Mouse (Mus musculus) embryonic facial prominence, embryonic 10.5 days (tissue): Measurements from ENCODE around the gene Endou. TPM values are rescaled to one million over a fixed set of nuclear protein-coding genes. Genes with fewer than 3 reads are reported as not detected.
A peak's percentile ranks its signal among the peaks of the same experiment; 100 is the strongest.

Experiments used
- DNase-seq: peaks from one replicate; pipeline ENCODE4 v3.0.0-alpha.2; 2017; ENCODE audit warnings: low spot score
- H3K27ac ChIP-seq: fragments of 300-500 bp; sonication (generic); replicated peaks from 2 replicates; pipeline ENCODE4 v1.5.1; 2016; ENCODE audit warnings: mild to moderate bottlenecking
- H3K27me3 ChIP-seq: fragments of 300-500 bp; sonication (generic); replicated peaks from 2 replicates; pipeline ENCODE4 v1.6.1; 2016; ENCODE audit warnings: low read depth, mild to moderate bottlenecking; ENCODE audit not compliant: poor library complexity, severe bottlenecking
- H3K36me3 ChIP-seq: fragments of 300-500 bp; sonication (generic); replicated peaks from 2 replicates; pipeline ENCODE4 v1.6.1; 2016; ENCODE audit warnings: mild to moderate bottlenecking, moderate library complexity
- H3K4me1 ChIP-seq: fragments of 300-500 bp; sonication (generic); 2 replicates; pipeline ENCODE4 v1.6.1; 2016
- H3K4me3 ChIP-seq: fragments of 300-500 bp; sonication (generic); 2 replicates; pipeline ENCODE4 v1.5.1; 2016; ENCODE audit warnings: mild to moderate bottlenecking, moderate library complexity
- H3K9me3 ChIP-seq: fragments of 300-500 bp; sonication (generic); 2 replicates; pipeline ENCODE4 v1.6.1; 2016; ENCODE audit warnings: mild to moderate bottlenecking
- WGBS: fragments of 180-500 bp; shearing (Covaris S2); methylation state at CpG from one replicate; pipeline ENCODE4 v1.1.7; 2016; 5-methylcytosine and 5-hydroxymethylcytosine counted together
- polyA plus RNA-seq: library from polyadenylated mRNA; unstranded; fragments of >200 nt; fragmentation: Nextera tagmentation; extraction: Ambion mirVana; gene quantifications from 2 replicates; pipeline ENCODE4 v1.2.1, GENCODE M21; 2016

The Endou gene
- polyA plus RNA-seq, 1 experiment from 2014 or later: 0.06 TPM

DNA sequence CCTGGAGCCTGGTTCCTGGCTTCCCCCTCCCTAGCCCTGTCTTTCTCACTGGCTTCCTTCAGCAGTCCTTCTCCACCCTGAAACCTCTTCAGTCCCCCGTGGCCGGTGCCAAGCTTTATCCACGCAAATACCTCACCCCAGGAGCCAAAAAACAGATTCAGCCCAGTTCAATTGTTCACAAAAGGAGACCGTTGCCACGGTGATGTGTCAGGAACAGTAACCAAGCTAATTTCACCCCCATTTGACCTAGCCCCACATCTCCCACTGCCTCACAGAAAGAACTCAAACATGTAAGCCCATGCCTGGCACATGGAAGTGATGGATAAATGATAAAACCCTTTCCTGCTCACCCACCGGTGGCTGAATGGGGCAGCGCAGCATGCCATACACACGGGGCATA lies 35.1 kb upstream of the Endou start:
- 20% methylated on average over 8 of the region's 8 CpGs for WGBS
- no peaks in the 10 kb centered on the region for H3K36me3 ChIP-seq
- peaks cover 86% of the 10 kb centered on the region for H3K27me3 ChIP-seq
- H3K4me1 ChIP-seq: peaks cover 71% of the 10 kb centered on the region
- DNase-seq: no peak
- peak overlapping the region; percentile 66 for H3K4me3 ChIP-seq
- H3K9me3 ChIP-seq: no peaks in the 10 kb centered on the region
- peak overlapping the region; percentile 73 for H3K27ac ChIP-seq

DNA sequence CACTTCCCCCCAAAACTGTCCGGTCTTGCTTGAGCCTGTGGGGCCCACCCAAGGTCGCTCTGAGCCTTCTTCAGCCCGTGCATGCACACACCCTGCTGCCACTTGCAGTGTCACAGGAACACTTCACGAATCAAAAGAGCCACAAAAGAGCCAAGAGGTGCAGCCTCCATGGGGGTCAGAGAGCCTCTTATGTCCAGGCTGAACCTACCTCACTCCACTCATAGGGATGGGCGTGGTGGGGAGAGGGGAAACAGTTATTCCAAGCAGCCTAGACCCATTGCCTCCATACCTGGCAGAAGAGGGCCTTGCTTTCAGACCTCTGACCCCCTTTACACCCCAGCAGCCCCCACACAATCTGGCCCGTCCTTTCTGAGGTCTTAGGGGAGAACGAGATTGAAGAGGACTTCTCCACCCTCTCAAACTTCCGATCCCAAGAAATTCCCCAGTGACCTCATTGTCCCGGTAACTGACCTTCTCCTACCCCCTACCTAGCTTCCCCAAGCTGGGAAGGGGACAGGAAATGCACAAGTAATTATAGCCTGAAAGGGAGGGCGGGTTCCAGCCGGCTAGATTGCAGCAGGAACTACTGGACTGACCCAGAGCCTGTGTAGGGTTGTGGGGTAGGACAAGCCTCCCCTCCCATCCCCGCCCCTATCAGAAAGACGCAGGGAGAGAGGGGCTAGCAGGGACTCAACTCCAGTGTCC lies 34.1 kb upstream of the Endou start:
- DNase-seq: no peak
- Histone ChIP-seq H3K27ac (peak overlapping the region; percentile 51; the same call in 1 of the 2 replicates), H3K36me3 (no peaks in the 10 kb centered on the region), H3K4me1 (peaks cover 74% of the 10 kb centered on the region), H3K27me3 (peaks cover 83% of the 10 kb centered on the region), H3K9me3 (no peaks in the 10 kb centered on the region), H3K4me3 (peak overlapping the region; percentile 66)
- 34% methylated on average over 13 of the region's 13 CpGs for WGBS

DNA sequence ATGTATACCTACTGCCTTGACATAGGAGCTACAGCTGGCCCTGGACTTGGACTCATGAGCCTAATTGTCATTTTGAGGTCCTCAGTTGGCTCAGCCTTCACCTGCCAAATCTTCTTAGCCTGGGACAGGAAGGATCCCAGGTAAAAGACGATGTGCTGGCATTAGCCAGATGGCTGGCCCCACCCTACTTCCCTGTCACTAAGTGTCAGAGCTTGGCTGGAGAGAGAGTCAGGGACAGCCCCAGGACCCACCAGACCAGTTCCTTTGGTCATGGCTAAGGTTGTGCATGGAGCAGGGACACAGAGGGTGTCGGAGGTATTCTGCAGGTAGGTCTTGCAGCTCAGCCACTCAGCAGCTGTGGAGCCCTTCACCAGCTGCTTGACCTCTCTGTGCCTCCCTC lies 33.4 kb upstream of the Endou start:
- peaks cover 76% of the 10 kb centered on the region for H3K27me3 ChIP-seq
- H3K4me1 ChIP-seq: peaks cover 74% of the 10 kb centered on the region

DNA sequence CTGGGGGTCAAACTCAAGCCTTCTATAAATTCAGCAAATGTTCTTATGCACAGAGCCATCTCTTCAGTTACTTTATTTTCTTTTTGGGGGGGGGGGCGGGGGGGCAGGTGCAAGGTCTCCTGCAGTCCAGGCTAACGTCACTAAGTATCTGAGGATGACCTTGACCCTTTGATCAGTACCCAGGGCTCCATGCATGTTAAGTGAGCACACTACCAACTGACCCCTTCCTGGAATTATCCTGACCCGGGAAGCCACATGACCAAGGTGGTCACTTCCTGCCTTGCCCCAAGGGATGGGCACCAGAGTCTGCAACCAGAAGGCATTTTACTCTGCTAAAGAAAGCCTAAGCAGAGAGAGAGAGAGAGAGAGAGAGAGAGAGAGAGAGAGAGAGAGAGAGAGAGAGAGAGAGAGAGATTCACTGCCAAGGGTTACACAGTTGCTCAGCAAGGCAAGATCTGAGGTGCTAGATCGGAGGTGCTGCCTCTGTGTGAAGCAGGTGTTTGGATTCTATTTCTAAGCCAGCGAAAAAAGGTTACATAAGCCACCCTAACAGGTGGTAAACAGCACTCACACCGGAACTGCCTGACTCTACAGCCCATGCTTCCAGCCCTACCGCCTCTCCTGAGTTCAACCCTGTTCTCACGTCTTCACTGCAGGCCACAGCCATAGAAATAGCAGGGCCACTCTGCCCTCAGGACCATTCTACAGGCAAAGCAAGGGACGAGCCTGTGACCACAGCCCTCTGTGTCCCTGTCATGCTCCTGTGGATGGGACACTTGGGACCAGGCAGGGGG lies 32.3 kb upstream of the Endou start:
- 58% methylated on average over 9 of the region's 9 CpGs for WGBS
- peaks cover 65% of the 10 kb centered on the region for H3K27me3 ChIP-seq

More for the DNA sequence above, 33.4 kb upstream of the Endou start:
- Histone ChIP-seq H3K4me3 (no peak overlapping the region), H3K9me3 (no peaks in the 10 kb centered on the region), H3K27ac (no peak overlapping the region), H3K36me3 (no peaks in the 10 kb centered on the region)
- DNase-seq: no peak
- WGBS: 74% methylated on average over 2 of the region's 2 CpGs

DNA sequence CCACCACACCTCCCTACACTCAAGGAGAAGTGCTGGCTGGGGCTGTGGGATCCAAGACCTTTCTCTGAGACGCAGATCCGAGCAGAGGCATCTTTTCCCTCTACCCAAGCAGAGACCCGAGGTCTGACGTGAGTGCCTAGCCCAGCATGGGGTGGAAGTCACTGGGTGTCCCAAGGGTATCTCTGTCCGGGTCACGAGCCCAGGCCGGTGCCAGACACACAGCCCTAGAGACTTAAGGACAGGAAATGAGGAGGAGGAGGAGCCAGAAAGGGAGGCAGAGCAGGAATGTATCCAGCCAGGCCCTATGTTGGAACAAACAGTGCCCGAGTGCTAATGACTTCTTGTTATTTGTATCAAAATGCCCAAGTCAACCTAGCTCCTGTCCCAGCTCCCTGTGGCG lies 31.6 kb upstream of the Endou start:
- no peak overlapping the region for H3K27ac ChIP-seq
- no peak overlapping the region for H3K4me3 ChIP-seq
- H3K36me3 ChIP-seq: no peaks in the 10 kb centered on the region
- DNase-seq: no peak
- 60% methylated on average over 9 of the region's 9 CpGs for WGBS
- H3K27me3 ChIP-seq: peaks cover 58% of the 10 kb centered on the region
- no peaks in the 10 kb centered on the region for H3K9me3 ChIP-seq
- H3K4me1 ChIP-seq: peaks cover 66% of the 10 kb centered on the region

More for the DNA sequence above, 32.3 kb upstream of the Endou start:
- Histone ChIP-seq H3K9me3 (no peaks in the 10 kb centered on the region), H3K4me1 (peaks cover 73% of the 10 kb centered on the region), H3K36me3 (no peaks in the 10 kb centered on the region), H3K4me3 (no peak overlapping the region), H3K27ac (no peak overlapping the region)
- no peak for DNase-seq

DNA sequence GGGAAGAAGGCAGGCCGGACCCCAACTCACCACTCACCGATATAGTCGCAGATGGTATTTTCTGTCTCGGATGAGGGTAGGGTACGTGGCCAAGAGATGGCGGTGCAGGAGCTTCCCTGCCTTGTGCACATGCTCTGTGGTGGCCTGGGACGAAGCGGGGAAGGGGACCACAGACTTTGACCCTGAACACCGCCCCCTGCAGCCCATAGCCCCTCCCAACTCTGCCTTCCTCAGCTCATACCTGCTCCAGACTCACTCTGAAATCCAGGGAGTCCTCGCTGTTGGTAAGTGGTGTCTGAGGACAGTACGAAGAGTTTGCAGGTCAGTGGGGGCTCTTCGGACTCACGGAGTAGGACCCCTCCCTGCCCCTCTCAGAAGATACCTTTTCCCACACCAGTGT lies 30.3 kb upstream of the Endou start:
- H3K4me1 ChIP-seq: peaks cover 53% of the 10 kb centered on the region
- no peaks in the 10 kb centered on the region for H3K36me3 ChIP-seq
- WGBS: 35% methylated on average over 13 of the region's 13 CpGs
- H3K4me3 ChIP-seq: no peak overlapping the region
- no peaks in the 10 kb centered on the region for H3K9me3 ChIP-seq
- H3K27me3 ChIP-seq: peaks cover 51% of the 10 kb centered on the region
- no peak overlapping the region for H3K27ac ChIP-seq
- DNase-seq: no peak

DNA sequence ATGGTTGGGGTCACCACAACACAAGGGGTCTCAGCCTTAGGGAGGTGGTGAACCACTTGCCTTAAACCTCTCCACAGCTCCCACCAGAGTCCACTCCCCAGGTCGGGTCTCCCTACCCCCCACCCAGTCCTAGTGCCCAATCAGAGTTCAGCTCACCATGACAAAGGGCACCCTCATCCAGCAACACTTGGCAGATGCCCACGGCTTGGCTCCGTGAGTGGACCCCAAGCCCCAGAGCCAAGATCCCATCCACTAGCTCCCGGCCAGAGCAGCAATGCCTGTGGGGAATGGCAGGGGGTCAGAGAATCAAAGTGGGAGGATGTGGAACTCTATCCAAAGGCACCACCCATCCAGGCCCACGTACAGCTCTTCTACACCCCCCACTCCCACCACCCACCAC lies 29.8 kb upstream of the Endou start:
- Histone ChIP-seq H3K4me1 (peaks cover 48% of the 10 kb centered on the region), H3K9me3 (no peaks in the 10 kb centered on the region), H3K27ac (no peak overlapping the region), H3K27me3 (peaks cover 46% of the 10 kb centered on the region), H3K36me3 (no peaks in the 10 kb centered on the region), H3K4me3 (no peak overlapping the region)
- WGBS: 68% methylated on average over 5 of the region's 5 CpGs
- no peak for DNase-seq

DNA sequence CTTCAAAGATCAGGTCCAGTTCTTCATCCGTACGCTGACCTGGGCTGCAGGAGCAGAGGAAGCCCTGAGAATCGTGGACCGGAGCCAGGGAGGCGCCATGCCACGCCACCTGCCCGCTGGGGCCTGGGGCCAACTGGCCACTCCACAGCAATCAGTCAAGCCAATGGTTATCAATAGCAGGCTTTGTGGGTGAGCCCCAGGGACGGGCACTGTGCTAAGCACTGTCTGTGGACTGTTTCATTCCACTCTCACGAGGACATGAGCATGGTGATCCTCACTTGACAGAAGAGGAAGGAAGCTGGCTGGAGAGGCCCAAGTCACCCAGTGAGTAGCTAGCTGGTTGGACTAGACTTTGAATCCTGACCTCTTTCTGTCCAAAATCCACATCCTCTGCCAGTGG lies 28.9 kb upstream of the Endou start:
- Histone ChIP-seq H3K4me1 (peaks cover 48% of the 10 kb centered on the region), H3K4me3 (no peak overlapping the region), H3K36me3 (no peaks in the 10 kb centered on the region), H3K9me3 (no peaks in the 10 kb centered on the region), H3K27me3 (peaks cover 36% of the 10 kb centered on the region), H3K27ac (no peak overlapping the region)
- no peak for DNase-seq
- 89% methylated on average over 9 of the region's 9 CpGs for WGBS

DNA sequence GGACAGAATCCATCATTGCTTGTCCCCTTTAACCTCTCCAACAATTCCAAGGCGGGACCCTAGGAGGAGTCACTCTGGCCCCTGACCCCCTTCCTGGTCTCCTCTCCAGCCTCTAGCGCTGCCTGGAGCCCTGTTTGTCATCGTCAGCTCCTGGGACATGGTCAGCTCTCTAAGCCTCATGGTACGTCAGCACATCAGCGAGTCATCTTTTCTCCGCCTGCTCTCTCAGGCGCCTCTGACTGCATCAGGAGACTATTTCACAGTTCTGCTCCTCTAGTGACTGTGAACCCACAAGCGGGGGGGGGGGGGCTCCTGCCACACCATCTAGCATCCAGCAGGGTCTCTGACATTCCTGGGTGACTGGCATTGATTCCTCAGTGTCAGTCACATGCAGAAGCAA lies 24.2 kb upstream of the Endou start:
- H3K4me1 ChIP-seq: peaks cover 29% of the 10 kb centered on the region
- H3K36me3 ChIP-seq: no peaks in the 10 kb centered on the region
- H3K4me3 ChIP-seq: no peak overlapping the region
- H3K27me3 ChIP-seq: peaks cover 5% of the 10 kb centered on the region; the same call in 1 of the 2 replicates
- 45% methylated on average over 8 of the region's 8 CpGs for WGBS
- DNase-seq: no peak
- H3K9me3 ChIP-seq: no peaks in the 10 kb centered on the region
- H3K27ac ChIP-seq: no peak overlapping the region; the same call in 1 of the 2 replicates

DNA sequence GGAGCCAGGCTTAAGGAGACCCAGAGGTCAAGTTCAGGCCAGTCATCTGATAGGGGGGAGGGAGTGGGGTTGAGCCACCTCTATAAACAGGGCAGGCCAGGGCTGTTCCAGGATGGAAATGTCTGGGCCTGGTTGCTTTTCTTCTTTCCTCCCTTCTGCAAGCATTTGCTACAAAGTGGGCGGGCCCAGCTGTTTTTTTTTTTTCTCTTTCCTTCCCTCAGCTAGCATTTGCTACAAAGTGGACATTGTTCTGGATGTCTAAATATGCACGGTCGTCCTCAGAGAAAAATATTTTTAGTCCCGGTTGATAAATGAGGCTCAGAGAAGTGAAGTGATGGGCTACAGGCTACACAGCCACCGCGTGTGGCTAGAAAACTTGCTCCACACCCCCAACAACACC lies 23.3 kb upstream of the Endou start:
- Histone ChIP-seq H3K27ac (0 out of 2 replicates have a peak overlapping the region, but pooled peaks have one; percentile 62), H3K27me3 (peaks cover 5% of the 10 kb centered on the region; the same call in 1 of the 2 replicates), H3K4me1 (peaks cover 31% of the 10 kb centered on the region), H3K4me3 (no peak overlapping the region), H3K36me3 (no peaks in the 10 kb centered on the region), H3K9me3 (no peaks in the 10 kb centered on the region)
- 64% methylated on average over 6 of the region's 6 CpGs for WGBS
- no peak for DNase-seq

DNA sequence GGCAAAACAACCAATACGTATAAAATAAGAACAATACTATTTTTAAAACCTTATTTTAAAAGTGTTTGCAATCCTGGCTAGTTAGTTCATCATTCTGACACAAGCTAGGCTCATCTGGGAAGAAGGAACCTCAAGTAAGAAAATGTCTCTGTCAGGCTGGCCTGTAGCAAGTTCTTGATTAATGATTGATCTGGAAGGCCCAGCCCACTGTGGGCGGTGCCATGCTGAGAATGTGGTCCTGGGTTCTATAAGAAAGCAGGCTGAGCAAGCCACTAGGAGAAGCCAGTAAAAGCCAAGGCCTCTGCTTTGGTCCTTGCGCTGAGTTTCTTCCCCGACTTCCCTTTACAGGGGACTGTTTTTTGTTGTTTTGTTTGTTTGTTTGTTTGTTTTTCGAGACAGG lies 21.4 kb upstream of the Endou start:
- no peak for DNase-seq
- H3K27me3 ChIP-seq: peaks cover 5% of the 10 kb centered on the region; the same call in 1 of the 2 replicates
- H3K36me3 ChIP-seq: no peaks in the 10 kb centered on the region
- no peak overlapping the region for H3K4me3 ChIP-seq
- H3K9me3 ChIP-seq: no peaks in the 10 kb centered on the region
- H3K27ac ChIP-seq: no peak overlapping the region
- peaks cover 36% of the 10 kb centered on the region for H3K4me1 ChIP-seq
- WGBS: 92% methylated on average over 5 of the region's 5 CpGs

DNA sequence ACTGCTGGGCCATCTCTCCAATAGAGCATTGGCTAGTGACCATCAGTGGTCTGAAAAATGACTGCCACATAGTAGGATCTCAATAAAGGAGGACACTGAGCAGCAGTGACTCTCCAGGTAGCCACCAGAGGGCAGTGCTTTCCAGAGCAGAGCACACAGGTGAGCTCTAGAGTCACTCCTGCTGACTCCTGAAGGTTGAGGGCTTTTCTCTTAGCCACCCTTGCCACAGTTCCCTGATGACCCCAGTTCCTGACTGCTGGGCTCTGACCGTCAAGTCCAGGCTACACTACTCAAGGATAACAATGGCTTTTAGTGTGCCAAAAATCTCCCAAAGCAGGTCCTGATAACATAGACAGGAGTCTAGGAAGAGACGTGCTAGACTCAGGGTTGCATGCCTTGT lies 20.5 kb upstream of the Endou start:
- Histone ChIP-seq H3K4me1 (peaks cover 36% of the 10 kb centered on the region), H3K4me3 (no peak overlapping the region), H3K36me3 (no peaks in the 10 kb centered on the region), H3K27me3 (no peaks in the 10 kb centered on the region), H3K9me3 (no peaks in the 10 kb centered on the region), H3K27ac (no peak overlapping the region)
- WGBS: 82% methylated on average over 2 of the region's 2 CpGs
- DNase-seq: no peak

DNA sequence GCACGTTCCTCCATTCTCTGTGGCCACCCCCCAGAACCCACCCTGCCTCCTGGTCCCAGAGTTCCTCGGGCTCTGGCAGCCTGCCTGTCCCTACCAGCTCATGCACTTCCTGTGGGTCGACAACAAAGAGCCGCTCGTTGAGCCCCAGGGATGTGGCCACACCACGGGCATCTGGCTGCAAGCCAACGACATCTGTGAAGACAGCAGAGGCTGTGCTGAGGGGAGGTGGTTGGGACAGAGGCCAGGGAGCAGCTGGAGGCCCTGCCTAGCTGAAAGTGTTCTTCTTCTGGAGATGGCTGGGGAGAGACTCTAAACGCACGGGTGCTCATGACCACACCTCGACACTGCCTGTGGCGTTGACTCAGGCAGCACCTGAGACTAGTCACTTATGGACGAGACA lies 19.6 kb upstream of the Endou start:
- Histone ChIP-seq H3K4me3 (no peak overlapping the region), H3K36me3 (no peaks in the 10 kb centered on the region), H3K4me1 (peaks cover 34% of the 10 kb centered on the region), H3K9me3 (no peaks in the 10 kb centered on the region), H3K27ac (peak overlapping the region; percentile 54; the same call in 1 of the 2 replicates), H3K27me3 (no peaks in the 10 kb centered on the region)
- no peak for DNase-seq
- 56% methylated on average over 12 of the region's 12 CpGs for WGBS
